Mouse (Mus musculus) spleen, adult 2 months (tissue): ENCODE data around the gene Itch. TPM values are rescaled to one million over a fixed set of nuclear protein-coding genes. Genes with fewer than 3 reads are reported as not detected.

Experiments
- DNase-seq, 2 experiments: peaks; one replicate each; pipeline versions ENCODE4 v3.0.0 to v3.0.0-alpha.2; 2012 to 2021; ENCODE audit warnings: low spot score in 2 of 2, low read depth in 1 of 2
- H3K27ac ChIP-seq: fragments of 200-500 bp; 2 replicates; pipeline ENCODE4 v1.5.1; 2012; ENCODE audit warnings: low read length, inconsistent platforms; ENCODE audit not compliant: insufficient read depth
- H3K27me3 ChIP-seq: fragments of 200-500 bp; 2 replicates; pipeline ENCODE4 v1.6.1; 2012; ENCODE audit warnings: mild to moderate bottlenecking, moderate library complexity, low read length, inconsistent platforms; ENCODE audit not compliant: control insufficient read depth, insufficient read depth
- H3K36me3 ChIP-seq: fragments of 200-500 bp; 2 replicates; pipeline ENCODE4 v1.6.1; 2012; ENCODE audit warnings: mild to moderate bottlenecking, low read length, inconsistent platforms; ENCODE audit not compliant: control insufficient read depth, insufficient read depth
- H3K4me1 ChIP-seq: fragments of 200-500 bp; 2 replicates; pipeline ENCODE4 v1.6.1; 2011; ENCODE audit warnings: inconsistent platforms; ENCODE audit not compliant: control insufficient read depth, insufficient read depth, insufficient read length
- H3K4me3 ChIP-seq: fragments of 200-500 bp; 2 replicates; pipeline ENCODE4 v1.5.1; 2011; ENCODE audit warnings: mild to moderate bottlenecking, inconsistent platforms; ENCODE audit not compliant: insufficient read depth, insufficient read length; ENCODE audit errors: extremely low read depth
- CTCF ChIP-seq: fragments of 200-500 bp; IDR thresholded peaks from 2 replicates; pipeline ENCODE4 v1.5.1; 2011; ENCODE audit warnings: mild to moderate bottlenecking, inconsistent platforms; ENCODE audit not compliant: insufficient read depth, insufficient read length, insufficient replicate concordance; ENCODE audit errors: extremely low read depth
- POLR2A ChIP-seq: fragments of 200-500 bp; IDR thresholded peaks from 2 replicates; pipeline ENCODE4 v1.6.1; 2011; ENCODE audit warnings: low read depth, low read length, inconsistent platforms
- WGBS: fragments of 180-500 bp; shearing (Covaris S2); methylation state at CpG from one replicate; pipeline ENCODE4 v1.1.7; 2018; 5-methylcytosine and 5-hydroxymethylcytosine counted together
- polyA plus RNA-seq: library from polyadenylated mRNA; depleted of rRNA; stranded (reverse); fragments of >200 nt; gene quantifications from 2 replicates; pipeline ENCODE4 v1.2.3, GENCODE M21; 2012; rRNA removed

Itch gene
- 6.9 and 7.1 TPM in 2 replicates for polyA plus RNA-seq

- WGBS = 3% methylated on average over 49 of the region's 65 CpGs
- Histone ChIP-seq H3K27ac (peak within 1 kb of the TSS; percentile 86), H3K36me3 (peaks cover 3% of the 10 kb centered on the region), H3K4me1 (peaks cover 13% of the 10 kb centered on the region; the same call in 1 of the 2 replicates), H3K27me3 (no peaks in the 10 kb centered on the region), H3K4me3 (peak within 1 kb of the TSS; percentile 95)
- peak; percentile 79 to 90 for DNase-seq
- TF ChIP-seq POLR2A (peak; percentile 91), CTCF (no peak)
Measured at GRCm38 (mm10) chr2:155133011-155133976, at the start of gene Itch. TSS of gene Itch (plus strand) at chr2:155133509.

- H3K4me3 ChIP-seq = no peak overlapping the region
- H3K4me1 ChIP-seq = no peaks in the 10 kb centered on the region
- DNase-seq = no peak
- no peaks in the 10 kb centered on the region for H3K27me3 ChIP-seq
- WGBS = 88% methylated on average over 5 of the region's 5 CpGs
- H3K27ac ChIP-seq = no peak overlapping the region
- no peak for TF ChIP-seq POLR2A
- no peak for TF ChIP-seq CTCF
- no peaks in the 10 kb centered on the region for H3K36me3 ChIP-seq
Measured at GRCm38 (mm10) chr2:155084546-155084945, 48.8 kb upstream of the Itch start.

- TF ChIP-seq CTCF (no peak), POLR2A (no peak)
- DNase-seq = no peak
Measured at GRCm38 (mm10) chr2:155086328-155086727, 47.0 kb upstream of the Itch start.

GRCm38 (mm10) chr2:155088264-155088663, 45.0 kb upstream of the Itch start:
- no peaks in the 10 kb centered on the region; the same call in 1 of the 2 replicates for H3K4me1 ChIP-seq
- H3K36me3 ChIP-seq = no peaks in the 10 kb centered on the region
- H3K27ac ChIP-seq = no peak overlapping the region
- TF ChIP-seq CTCF (no peak), POLR2A (no peak)
- no peak for DNase-seq
- H3K27me3 ChIP-seq = no peaks in the 10 kb centered on the region
- 67% methylated on average over 6 of the region's 6 CpGs for WGBS
- H3K4me3 ChIP-seq = no peak overlapping the region

More at GRCm38 (mm10) chr2:155086328-155086727, 47.0 kb upstream of the Itch start:
- Histone ChIP-seq H3K27me3 (no peaks in the 10 kb centered on the region), H3K4me1 (no peaks in the 10 kb centered on the region), H3K4me3 (no peak overlapping the region), H3K27ac (no peak overlapping the region), H3K36me3 (no peaks in the 10 kb centered on the region)
- WGBS = 89% methylated on average over 5 of the region's 5 CpGs

GRCm38 (mm10) chr2:155090909-155091742, 42.2 kb upstream of the Itch start:
- TF ChIP-seq POLR2A = no peak
- no peak for TF ChIP-seq CTCF
- Histone ChIP-seq H3K4me3 (no peak overlapping the region), H3K4me1 (no peaks in the 10 kb centered on the region; the same call in 1 of the 2 replicates), H3K36me3 (no peaks in the 10 kb centered on the region), H3K27me3 (no peaks in the 10 kb centered on the region), H3K27ac (no peak overlapping the region)
- 54% methylated on average over 13 of the region's 13 CpGs for WGBS
- DNase-seq = no peak

- Histone ChIP-seq H3K27me3 (no peaks in the 10 kb centered on the region), H3K27ac (no peak overlapping the region)
Measured at GRCm38 (mm10) chr2:155091743-155092075, 41.6 kb upstream of the Itch start.

More at GRCm38 (mm10) chr2:155091743-155092075, 41.6 kb upstream of the Itch start:
- WGBS = 84% methylated on average over 3 of the region's 3 CpGs
- H3K4me3 ChIP-seq = no peak overlapping the region
- no peak for DNase-seq
- no peaks in the 10 kb centered on the region for H3K36me3 ChIP-seq
- TF ChIP-seq CTCF (no peak), POLR2A (no peak)
- no peaks in the 10 kb centered on the region; the same call in 1 of the 2 replicates for H3K4me1 ChIP-seq
